Mouse (Mus musculus): Measurements from ENCODE around the gene Hmga2.

Gene Hmga2

GRCm38 (mm10) chr10:120424015-120424414 is 52.3 kb downstream of the Hmga2 start:
- DNase-seq (ENCODE audit: low read depth, low spot score): no peak

DNA sequence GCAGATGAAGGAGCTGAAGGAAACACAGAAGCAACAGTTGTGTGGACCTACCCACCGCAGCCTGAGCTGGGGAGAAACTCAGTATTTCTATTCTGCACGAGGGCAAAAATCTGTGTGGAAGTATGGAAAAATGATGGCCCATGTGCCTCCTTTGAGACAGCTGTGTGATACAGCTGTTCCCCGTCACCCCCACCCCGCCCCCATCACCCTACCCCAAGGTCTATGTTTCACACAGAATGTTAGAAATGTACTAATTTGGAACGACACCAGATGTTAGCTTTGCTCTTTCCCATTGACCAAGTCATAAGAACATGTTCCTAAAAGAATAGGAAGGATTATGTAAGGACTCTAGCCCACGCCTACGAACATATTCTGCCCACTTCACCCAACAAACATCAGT is 53.0 kb downstream of the Hmga2 start:
- DNase-seq (ENCODE audit: low read depth, low spot score): no peak

GRCm38 (mm10) chr10:120422820-120423219 is 53.4 kb downstream of the Hmga2 start:
- DNase-seq (ENCODE audit: low read depth, low spot score): no peak

DNA sequence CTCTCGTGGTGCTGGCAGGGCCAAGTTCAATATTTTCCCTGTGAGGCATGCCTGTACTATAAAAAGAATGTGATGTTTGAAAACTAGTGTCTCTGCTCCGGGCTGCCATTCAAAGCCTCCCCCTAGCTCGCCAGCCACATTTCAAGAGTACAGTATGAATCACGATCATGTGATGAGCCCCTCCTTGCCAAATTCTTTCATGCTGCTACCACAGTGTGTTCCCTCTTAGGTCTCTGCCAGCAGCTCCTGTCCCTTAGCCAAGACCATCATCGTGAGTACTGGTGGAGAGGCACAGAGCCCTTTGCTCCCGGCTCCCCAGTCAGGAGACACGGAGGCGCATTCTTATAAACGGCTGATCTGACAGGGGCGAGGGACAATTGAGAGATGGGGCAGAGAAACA is 54.2 kb downstream of the Hmga2 start:
- DNase-seq (ENCODE audit: low read depth, low spot score): no peak

DNA sequence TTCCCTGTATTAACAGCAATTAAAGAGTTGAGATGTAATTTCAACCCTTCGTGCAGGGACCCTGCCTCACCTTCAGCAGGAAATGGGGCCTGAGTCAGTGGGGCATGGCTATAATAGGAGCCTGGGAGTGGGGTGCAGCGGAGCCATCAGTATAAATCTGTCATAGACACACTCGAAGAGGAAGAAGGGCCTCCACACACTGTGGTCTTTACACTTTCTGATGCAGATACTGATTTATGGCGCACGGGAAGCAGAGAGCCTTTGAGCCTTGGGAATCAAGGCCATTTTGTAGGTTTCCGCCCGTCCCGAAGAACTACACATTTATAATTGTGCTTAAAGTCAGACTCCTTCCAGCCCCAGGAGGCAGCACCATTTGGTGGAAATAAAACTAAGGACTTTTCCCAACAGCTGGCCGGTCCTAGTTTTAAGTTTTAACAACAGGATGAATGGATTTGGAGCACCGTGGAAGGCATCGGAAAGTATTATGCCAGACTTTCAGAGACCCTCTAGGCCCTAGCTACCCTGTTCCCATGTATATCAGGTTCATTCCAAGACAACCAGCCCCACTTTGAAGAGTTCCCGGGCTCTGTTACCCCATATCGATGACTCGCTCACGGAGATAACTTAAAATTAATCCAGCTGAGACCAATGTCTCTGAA is 55.2 kb downstream of the Hmga2 start:
- DNase-seq (ENCODE audit: low read depth, low spot score): no peak

DNA sequence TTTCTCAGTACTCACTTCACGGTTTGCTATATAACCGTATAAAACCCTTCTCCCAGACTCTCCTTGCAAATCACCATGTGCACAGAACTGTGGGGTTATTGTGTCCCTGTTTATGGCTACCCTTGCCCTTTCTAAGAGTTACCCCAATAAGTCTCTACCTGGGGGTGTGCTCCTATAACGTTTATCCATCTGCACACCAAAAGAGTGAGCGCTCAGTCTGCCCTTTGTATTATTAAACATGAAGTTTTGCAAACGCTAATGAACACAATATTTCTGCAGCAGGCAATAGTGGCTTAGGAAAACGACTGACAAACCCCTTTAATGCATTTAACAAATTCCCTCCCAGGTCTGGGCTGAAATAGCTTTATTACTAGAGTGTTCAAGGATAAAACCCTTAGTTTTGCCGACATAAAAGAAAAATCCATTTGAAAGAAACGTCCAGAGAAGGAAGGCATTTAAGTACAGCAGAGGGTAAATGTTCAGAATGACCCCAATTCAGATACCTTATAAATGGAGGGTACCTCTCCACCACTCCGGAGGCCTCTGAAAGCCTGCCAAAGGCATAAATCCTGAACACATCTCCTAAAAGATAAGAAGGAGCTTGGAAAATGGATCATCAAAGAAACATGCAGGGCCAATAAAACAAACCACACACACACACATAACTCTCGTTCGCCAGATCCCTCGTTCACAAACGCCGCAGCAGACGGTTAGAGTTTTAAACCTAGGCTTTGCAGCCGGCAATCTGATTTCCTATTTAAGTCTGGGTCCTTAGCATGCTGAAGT is 57.3 kb downstream of the Hmga2 start:
- no peak for DNase-seq (ENCODE audit: low read depth, low spot score)

DNA sequence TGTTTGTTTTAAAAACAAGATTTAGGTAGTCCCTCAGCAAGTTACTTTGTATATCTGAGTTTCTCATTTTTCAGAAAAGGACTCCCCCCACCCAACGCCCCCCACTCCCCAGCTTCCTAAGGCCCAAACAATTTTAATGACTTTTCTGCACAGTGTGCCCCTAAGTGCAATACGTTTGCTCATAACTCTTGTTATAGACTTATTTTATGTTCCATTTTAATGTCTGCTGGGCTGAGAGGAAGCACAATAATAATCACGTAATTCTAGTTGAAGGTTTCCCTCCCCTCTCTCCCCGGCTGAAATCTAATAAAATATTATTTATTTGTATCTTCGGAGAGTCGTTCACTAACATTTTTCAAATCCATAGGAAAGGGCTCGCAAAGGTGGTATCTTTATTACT is 58.1 kb downstream of the Hmga2 start:
- DNase-seq (ENCODE audit: low read depth, low spot score): no peak

DNA sequence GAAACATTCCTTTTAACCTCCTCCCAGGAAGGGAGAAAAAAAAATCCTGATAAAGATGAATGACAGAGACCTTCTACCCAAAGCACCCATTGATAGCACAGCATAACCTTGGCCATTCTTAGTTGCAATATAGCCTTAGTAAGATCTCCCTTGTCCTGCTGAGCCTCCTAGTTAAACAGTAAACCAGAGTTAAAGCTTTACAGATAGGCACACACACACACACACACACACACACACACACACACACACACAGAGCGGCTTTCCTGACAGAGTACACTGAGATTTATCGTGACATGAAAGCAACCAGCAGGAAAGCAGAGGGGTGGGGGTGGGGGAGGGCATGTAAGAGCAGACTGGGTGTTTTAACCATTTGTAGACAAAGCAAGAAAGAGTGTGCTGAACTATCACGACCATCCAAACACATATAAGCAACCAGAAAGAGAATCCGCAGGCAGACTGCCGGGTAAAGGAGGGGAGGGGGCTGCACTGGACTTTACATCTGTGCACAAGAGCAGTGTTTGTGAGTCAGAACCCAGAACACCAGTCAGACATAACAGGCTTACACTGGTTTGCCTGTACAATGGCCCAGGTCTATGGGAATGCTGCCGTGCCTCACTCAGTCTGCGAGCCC is 58.7 kb downstream of the Hmga2 start:
- no peak for DNase-seq (ENCODE audit: low read depth, low spot score)

DNA sequence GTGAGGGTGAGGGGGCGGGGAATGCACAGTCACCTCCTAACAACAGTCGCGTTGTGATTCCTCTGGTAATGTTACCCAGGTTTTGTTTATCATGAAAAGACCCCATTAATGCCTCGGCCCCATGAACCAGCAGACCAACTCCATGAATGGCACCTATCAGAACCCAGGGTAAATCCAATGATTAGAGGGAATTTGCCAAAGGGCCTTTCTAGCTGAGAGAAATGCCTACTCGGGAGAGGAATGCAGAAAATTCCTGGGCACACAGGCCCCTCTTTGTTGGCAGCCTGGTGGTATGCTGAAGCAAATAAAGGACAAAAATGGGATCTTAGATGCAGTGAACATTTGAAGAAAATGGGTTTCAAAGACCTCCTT is 59.2 kb downstream of the Hmga2 start:
- no peak for DNase-seq (ENCODE audit: low read depth, low spot score)

DNA sequence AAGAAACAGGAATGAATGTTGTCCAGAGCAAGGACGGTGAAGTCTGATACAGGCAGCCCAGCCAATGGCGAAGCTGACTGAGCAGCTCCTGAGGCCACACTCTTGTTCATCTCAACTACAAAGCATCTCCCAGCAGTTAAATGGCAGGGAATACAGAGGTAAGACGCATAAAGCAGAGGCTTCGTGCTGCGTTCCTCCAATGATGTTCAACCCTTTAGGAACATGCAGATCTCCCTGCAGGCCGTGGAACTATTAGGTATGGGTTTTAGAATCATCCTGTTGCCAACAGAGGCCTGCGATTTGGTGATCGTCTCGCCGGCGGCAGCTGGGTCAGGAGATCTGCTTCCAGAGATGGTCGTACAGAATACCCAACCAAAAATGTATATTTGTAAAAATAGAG is 59.6 kb downstream of the Hmga2 start:
- DNase-seq (ENCODE audit: low read depth, low spot score): no peak

DNA sequence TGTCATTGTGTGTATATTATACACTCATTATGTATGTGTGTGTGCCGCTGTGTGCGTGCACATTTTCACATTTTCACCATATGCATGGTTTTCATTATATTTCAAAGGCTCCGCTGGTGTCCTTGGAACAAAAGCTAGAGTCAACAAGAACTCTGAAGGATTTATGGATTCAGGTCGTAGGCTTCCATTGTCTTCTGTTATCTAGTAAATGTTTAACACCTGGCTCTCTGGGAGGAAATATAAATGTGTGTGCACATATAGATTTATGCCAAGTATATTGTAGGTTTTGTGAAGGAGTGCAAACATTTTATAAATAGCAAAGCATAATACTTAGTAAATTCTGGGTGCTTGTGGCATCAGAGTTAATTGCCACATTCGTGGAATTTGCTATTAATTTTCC is 64.1 kb downstream of the Hmga2 start:
- no peak for DNase-seq (ENCODE audit: low read depth, low spot score)

DNA sequence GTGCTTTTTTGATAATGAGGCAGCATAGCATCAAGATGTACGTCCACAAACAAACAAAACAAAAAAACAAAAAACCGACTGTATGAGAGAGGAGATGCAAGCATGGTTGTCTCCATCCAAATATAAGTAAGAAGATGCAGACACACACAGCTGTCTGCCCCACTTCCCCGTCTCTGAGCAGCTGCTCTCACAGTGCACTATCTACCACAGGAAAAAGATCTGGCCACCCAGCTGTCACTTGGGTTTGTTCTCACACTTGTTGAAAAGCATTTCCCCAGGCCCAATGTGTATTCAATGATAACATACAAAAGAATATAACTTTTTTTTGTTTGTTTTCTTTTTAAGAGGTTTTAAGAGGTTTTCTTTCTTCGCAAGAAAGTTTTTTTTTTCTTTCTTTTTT is 65.3 kb downstream of the Hmga2 start:
- no peak for DNase-seq (ENCODE audit: low read depth, low spot score)

DNA sequence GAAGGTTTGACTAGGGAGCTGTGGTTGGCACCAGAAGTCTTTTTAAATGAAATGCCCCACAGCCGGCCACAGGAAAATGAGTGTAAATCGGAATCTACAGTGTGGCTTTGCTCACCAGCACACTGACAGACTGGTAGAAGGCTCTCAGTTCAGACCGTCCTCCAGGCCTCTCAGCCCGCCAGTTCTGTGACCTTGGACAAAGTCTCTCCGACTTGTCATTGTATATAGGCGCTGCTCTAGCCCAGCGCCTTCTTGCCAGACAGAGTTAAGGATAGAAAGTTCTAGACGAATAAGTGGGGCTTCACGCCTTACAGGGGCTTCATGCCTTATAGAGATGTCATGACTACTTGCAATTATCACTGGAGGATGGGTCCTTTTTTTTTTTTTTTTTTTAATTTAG is 67.1 kb downstream of the Hmga2 start:
- DNase-seq (ENCODE audit: low read depth, low spot score): no peak

GRCm38 (mm10) chr10:120407230-120407629 is 69.0 kb downstream of the Hmga2 start:
- DNase-seq (ENCODE audit: low read depth, low spot score): no peak

DNA sequence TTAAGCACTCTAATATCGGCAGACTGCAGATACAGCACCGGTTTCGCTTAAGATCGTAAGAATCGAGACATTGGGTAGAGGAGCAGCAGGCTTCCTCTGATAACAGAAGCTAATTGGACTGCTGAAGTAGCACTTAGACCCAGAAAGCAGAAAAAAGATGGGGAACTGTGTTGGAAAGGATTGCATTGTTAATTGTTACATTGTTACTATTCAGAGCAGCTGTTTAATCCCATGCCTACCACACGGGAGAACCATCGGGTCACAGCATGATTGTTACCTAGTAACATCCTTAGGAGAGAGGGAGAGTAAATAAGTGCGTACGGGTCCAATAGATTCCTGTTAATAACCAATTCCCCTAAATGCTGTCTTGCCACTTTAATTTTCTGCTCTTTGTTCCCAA is 70.2 kb downstream of the Hmga2 start:
- DNase-seq (ENCODE audit: low read depth, low spot score): no peak

DNA sequence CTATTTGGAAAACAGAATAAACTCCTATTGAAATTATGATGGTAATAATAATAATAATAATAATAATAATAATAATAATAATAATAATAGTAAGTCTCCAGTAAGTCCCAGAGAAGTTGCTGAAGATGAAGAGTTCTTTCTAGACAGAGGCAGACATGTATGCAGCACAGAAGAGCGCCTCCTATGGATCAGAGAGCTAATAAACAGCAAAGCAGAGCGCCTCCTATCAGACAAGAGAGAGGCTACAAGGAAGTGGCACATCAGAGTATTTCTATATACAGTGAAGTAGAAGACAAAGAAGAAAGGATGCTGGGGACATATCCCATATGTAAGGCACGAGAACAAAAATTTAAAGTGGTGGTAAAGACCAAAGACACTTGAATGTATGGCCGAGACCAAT is 70.9 kb downstream of the Hmga2 start:
- DNase-seq (ENCODE audit: low read depth, low spot score): no peak

- DNase-seq (ENCODE audit: low read depth, low spot score): no peak
Observed at GRCm38 (mm10) chr10:120402966-120403365, 73.3 kb downstream of the Hmga2 start.

- no peak for DNase-seq (ENCODE audit: low read depth, low spot score)
Observed at GRCm38 (mm10) chr10:120401787-120402186, 74.5 kb downstream of the Hmga2 start.

DNA sequence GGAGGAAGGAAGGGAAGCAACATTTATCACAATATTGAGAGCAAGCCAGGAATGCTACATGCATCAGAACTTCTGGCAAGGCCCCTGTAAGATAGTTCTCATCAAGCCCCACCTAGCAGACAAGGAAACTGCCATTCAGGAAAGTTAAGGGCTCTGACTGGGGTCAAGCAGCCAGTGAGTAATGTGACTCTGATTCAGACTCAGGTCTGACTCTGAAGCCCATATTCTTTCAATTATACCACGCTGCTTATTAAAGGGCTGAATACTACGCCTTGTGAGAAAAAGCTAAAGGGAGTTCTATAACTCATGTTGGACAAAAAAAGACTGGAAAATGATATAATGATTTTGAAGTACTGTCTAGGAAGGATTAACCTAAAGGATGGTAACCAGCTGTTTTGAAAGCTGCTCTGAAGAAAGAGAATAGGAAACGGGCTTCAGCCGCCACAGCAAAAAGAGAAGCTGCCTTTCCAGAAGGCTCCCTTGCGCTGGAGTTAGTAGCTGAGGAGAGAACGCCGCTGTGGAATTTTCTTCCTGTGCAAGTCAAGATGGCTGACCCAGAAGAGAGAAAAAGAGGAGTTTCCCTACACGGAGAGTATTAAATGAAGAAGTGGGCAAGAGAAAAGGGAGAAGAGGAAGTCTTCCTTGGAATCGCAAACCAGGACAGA is 76.3 kb downstream of the Hmga2 start:
- DNase-seq (ENCODE audit: low read depth, low spot score): no peak

DNA sequence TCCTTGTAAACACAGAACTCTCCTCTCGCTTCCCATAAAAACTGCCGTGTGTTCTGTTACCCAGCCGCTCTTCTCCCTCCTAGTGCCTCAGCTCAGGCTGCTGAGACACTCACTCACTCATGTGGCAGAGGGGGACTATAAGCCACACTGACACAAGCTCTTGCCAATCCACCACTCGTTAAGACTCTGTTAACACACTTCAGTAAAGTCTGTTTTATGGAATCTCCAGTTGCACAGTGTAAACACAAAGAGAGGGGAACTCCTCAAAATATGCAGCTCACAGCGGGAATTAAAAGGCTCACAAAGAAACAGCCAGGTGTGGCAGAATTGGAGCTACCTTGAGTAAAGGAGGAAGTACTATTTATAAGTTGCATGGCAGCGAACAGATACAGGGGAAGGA is 77.5 kb downstream of the Hmga2 start:
- no peak for DNase-seq (ENCODE audit: low read depth, low spot score)

DNA sequence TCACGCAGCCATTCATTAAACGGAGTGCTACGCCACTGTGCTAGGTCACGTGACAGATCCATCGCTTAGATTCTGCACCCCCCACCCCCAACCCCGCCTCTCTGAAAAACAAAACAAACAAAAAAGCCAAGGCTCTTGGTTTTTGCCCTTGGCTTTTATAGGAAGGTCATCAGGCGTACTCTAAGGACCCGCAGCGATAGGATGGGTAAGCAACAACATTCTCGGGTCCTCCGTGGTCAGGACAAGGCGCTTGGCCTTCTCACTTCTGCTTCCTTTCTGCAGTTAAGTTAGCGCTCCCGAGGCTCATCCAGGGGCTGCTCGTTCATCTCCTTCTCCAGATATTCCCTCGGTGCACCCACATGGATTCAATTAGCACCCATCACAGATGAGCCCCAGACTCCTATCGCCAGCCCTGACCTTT is 79.0 kb downstream of the Hmga2 start:
- DNase-seq (ENCODE audit: low read depth, low spot score): no peak

- DNase-seq (ENCODE audit: low read depth, low spot score): no peak
Observed at GRCm38 (mm10) chr10:120395550-120395949, 80.7 kb downstream of the Hmga2 start.

- no peak for DNase-seq (ENCODE audit: low read depth, low spot score)
Observed at GRCm38 (mm10) chr10:120394740-120395139, 81.5 kb downstream of the Hmga2 start.

Data from retina, adult 2 months (tissue).